Mouse (Mus musculus) ES-Bruce4 (cell line): ENCODE results near the gene Flvcr1. TPM values are rescaled to one million over a fixed set of nuclear protein-coding genes. Genes with fewer than 3 reads are reported as not detected.
"Not testable (repeated sequence)": the region's sequence is repeated elsewhere in the genome, so short reads cannot be mapped to it uniquely, and the experiment has no call there.

Experiments
- H3K27ac ChIP-seq: 2 replicates; pipeline ENCODE4 v1.5.1; 2012; ENCODE audit warnings: low read length, inconsistent platforms; ENCODE audit not compliant: insufficient read depth
- H3K27me3 ChIP-seq: 2 replicates; pipeline ENCODE4 v1.6.1; 2012; ENCODE audit warnings: mild to moderate bottlenecking, low read length, inconsistent platforms; ENCODE audit not compliant: control insufficient read depth, poor library complexity, insufficient read depth, severe bottlenecking
- H3K36me3 ChIP-seq: 2 replicates; pipeline ENCODE4 v1.6.1; 2012; ENCODE audit warnings: inconsistent platforms, mild to moderate bottlenecking, low read length, moderate library complexity; ENCODE audit not compliant: control insufficient read depth, poor library complexity, insufficient read depth, severe bottlenecking
- H3K4me1 ChIP-seq: one replicate; pipeline ENCODE4 v1.8.1; 2011; ENCODE audit warnings: low read length; ENCODE audit not compliant: control insufficient read depth, insufficient read depth
- H3K4me3 ChIP-seq: 2 replicates; pipeline ENCODE4 v1.5.1; 2011; ENCODE audit warnings: low read depth, mild to moderate bottlenecking, low read length
- H3K9ac ChIP-seq: 2 replicates; pipeline ENCODE4 v1.6.1; 2012; ENCODE audit warnings: low read depth, mild to moderate bottlenecking, inconsistent platforms; ENCODE audit not compliant: poor library complexity, severe bottlenecking
- H3K9me3 ChIP-seq: replicated peaks from 2 replicates; pipeline ENCODE4 v1.6.1; 2012; ENCODE audit warnings: mild to moderate bottlenecking, low read length, inconsistent platforms; ENCODE audit not compliant: control insufficient read depth, poor library complexity, insufficient read depth, severe bottlenecking
- CTCF ChIP-seq: IDR thresholded peaks from one replicate; pipeline ENCODE4 v1.8.1; 2011; ENCODE audit warnings: low read depth, low read length
- EP300 ChIP-seq: IDR thresholded peaks from 2 replicates; pipeline ENCODE4 v1.6.1; 2011; ENCODE audit warnings: low read depth, low read length; ENCODE audit not compliant: insufficient read depth
- POLR2A ChIP-seq: IDR thresholded peaks from one replicate; pipeline ENCODE4 v1.8.1; 2011; ENCODE audit warnings: low read length; ENCODE audit not compliant: insufficient read depth
- polyA plus RNA-seq: library from polyadenylated mRNA; stranded (reverse); fragments of >200 nt; gene quantifications from 2 replicates; pipeline ENCODE4 v1.2.4, GENCODE M21; 2011; ENCODE audit warnings: low read depth; ENCODE audit not compliant: missing spikeins, insufficient read depth, insufficient read length

The Flvcr1 gene
- polyA plus RNA-seq, 1 experiment, result 10.0 TPM

GRCm38 (mm10) chr1:191036554-191037334 lies 10.8 kb upstream of the Flvcr1 start, which contains the start of gene Spata45:
Gene Spata45 (plus strand): TSS chr1:191036639.
- Histone ChIP-seq H3K4me1 (no peaks in the 10 kb centered on the region), H3K9me3 (no peaks in the 10 kb centered on the region), H3K27me3 (no peaks in the 10 kb centered on the region), H3K4me3 (no peak within 1 kb of the TSS), H3K9ac (no peak within 1 kb of the TSS), H3K36me3 (no peaks in the 10 kb centered on the region), H3K27ac (no peak within 1 kb of the TSS)
- TF ChIP-seq CTCF, result no peak

GRCm38 (mm10) chr1:191035649-191036048 lies 9.7 kb upstream of the Flvcr1 start:
- no peaks in the 10 kb centered on the region for H3K36me3 ChIP-seq
- no peaks in the 10 kb centered on the region for H3K4me1 ChIP-seq
- H3K27me3 ChIP-seq, result no peaks in the 10 kb centered on the region
- H3K27ac ChIP-seq, result no peak overlapping the region
- H3K9me3 ChIP-seq, result no peaks in the 10 kb centered on the region
- no peak overlapping the region for H3K9ac ChIP-seq
- TF ChIP-seq EP300, result no peak
- no peak for TF ChIP-seq CTCF
- TF ChIP-seq POLR2A, result no peak
- H3K4me3 ChIP-seq, result no peak overlapping the region

GRCm38 (mm10) chr1:191030922-191031425 lies 5.0 kb upstream of the Flvcr1 start:
- not testable (repeated sequence) for H3K36me3 ChIP-seq, H3K4me3 ChIP-seq, H3K9me3 ChIP-seq, H3K27me3 ChIP-seq, H3K27ac ChIP-seq, H3K4me1 ChIP-seq, H3K9ac ChIP-seq

- H3K9me3 ChIP-seq, result no peaks in the 10 kb centered on the region
- H3K27me3 ChIP-seq, result no peaks in the 10 kb centered on the region
- no peaks in the 10 kb centered on the region for H3K4me1 ChIP-seq
- no peaks in the 10 kb centered on the region for H3K36me3 ChIP-seq
- H3K9ac ChIP-seq, result no peak overlapping the region
- no peak overlapping the region for H3K4me3 ChIP-seq
- TF ChIP-seq EP300 (no peak), CTCF (no peak), POLR2A (no peak)
- no peak overlapping the region for H3K27ac ChIP-seq
These were observed 4.2 kb upstream of the Flvcr1 start for GRCm38 (mm10) chr1:191030182-191030581.

- Histone ChIP-seq H3K4me3 (peak overlapping the region; percentile 79), H3K27ac (no peak overlapping the region), H3K36me3 (0 out of 2 replicates have a peak, but pooled peaks cover 2% of the 10 kb centered on the region), H3K9ac (peak overlapping the region; percentile 56), H3K9me3 (no peaks in the 10 kb centered on the region), H3K27me3 (no peaks in the 10 kb centered on the region), H3K4me1 (no peaks in the 10 kb centered on the region)
- no peak for TF ChIP-seq EP300
- no peak for TF ChIP-seq CTCF
- no peak for TF ChIP-seq POLR2A
These were observed 644 bp downstream of the Flvcr1 start for GRCm38 (mm10) chr1:191025016-191026012.

GRCm38 (mm10) chr1:191023806-191024205 lies 2.2 kb downstream of the Flvcr1 start:
- H3K27me3 ChIP-seq, H3K9ac ChIP-seq, H3K9me3 ChIP-seq, H3K27ac ChIP-seq, H3K4me1 ChIP-seq, H3K4me3 ChIP-seq, H3K36me3 ChIP-seq: not testable (repeated sequence)
